Mouse (Mus musculus): Measurements from ENCODE around the gene Mmp21. TPM values are rescaled to one million over a fixed set of nuclear protein-coding genes. Genes with fewer than 3 reads are reported as not detected.

Gene Mmp21
- polyA plus RNA-seq, 1 experiment from 2014 or later, result not detected

Other genes with a start within 250 kb of the Mmp21 start
- gene Tex36, start 77.9 kb downstream of the Mmp21 start, polyA plus RNA-seq (2014; fragmentation: Nextera tagmentation; extraction: Ambion mirVana), result not detected in 2 replicates
- gene Edrf1, start 42.5 kb downstream of the Mmp21 start, polyA plus RNA-seq (2014; fragmentation: Nextera tagmentation; extraction: Ambion mirVana), result 23.0 and 24.4 TPM in 2 replicates
- 200 and 201 TPM in 2 replicates for gene Bccip, start 29.3 kb upstream of the Mmp21 start, polyA plus RNA-seq (2014; fragmentation: Nextera tagmentation; extraction: Ambion mirVana)
- gene Uros, start 30.0 kb upstream of the Mmp21 start, polyA plus RNA-seq (2014; fragmentation: Nextera tagmentation; extraction: Ambion mirVana), result 129 and 150 TPM in 2 replicates
- gene Fank1, start 96.8 kb upstream of the Mmp21 start, polyA plus RNA-seq (2014; fragmentation: Nextera tagmentation; extraction: Ambion mirVana), result 0.25 TPM in 1 of 2 replicates, not detected in the other
- 22.6 and 25.2 TPM in 2 replicates for gene Dhx32, start 102.7 kb upstream of the Mmp21 start, polyA plus RNA-seq (2014; fragmentation: Nextera tagmentation; extraction: Ambion mirVana)

Data from liver, embryonic 11.5 days (tissue).